Mouse (Mus musculus) E14TG2a.4 (cell line): ENCODE results near the gene Ms4a13.
A peak's percentile ranks its signal among the peaks of the same experiment; 100 is the strongest.

ENCODE experiments used
- H3K27me3 ChIP-seq: 2 replicates; pipeline ENCODE4 v1.6.1; 2014; ENCODE audit warnings: low read length, control low read depth; ENCODE audit not compliant: insufficient read depth
- H3K36me3 ChIP-seq: 2 replicates; pipeline ENCODE4 v1.6.1; 2014; ENCODE audit warnings: low read length, control low read depth; ENCODE audit not compliant: insufficient read depth
- H3K4me1 ChIP-seq: replicated peaks from 2 replicates; pipeline ENCODE4 v1.6.1; 2014; ENCODE audit warnings: low read depth, low read length, control low read depth
- H3K4me3 ChIP-seq: replicated peaks from 2 replicates; pipeline ENCODE4 v1.5.1; 2014; ENCODE audit warnings: mild to moderate bottlenecking, low read length
- H3K9me3 ChIP-seq: 2 replicates; pipeline ENCODE4 v1.6.1; 2014; ENCODE audit warnings: low read length, control low read depth
- CTCF ChIP-seq: conservative IDR thresholded peaks from 2 replicates; pipeline ENCODE4 v1.5.1; 2014; ENCODE audit warnings: low read length
- NANOG ChIP-seq: IDR thresholded peaks from 2 replicates; pipeline ENCODE4 v1.6.1; 2014; ENCODE audit warnings: borderline replicate concordance, low read length, mixed read lengths
- POU5F1 ChIP-seq: IDR thresholded peaks from 2 replicates; pipeline ENCODE4 v1.6.1; 2014; ENCODE audit warnings: low read length, borderline replicate concordance

Ms4a13 gene

GRCm38 (mm10) chr19:11196546-11196945, at the start of gene Ms4a13:
Gene Ms4a13, minus strand, starts transcription at chr19:11196737.
- TF ChIP-seq CTCF (no peak), POU5F1 (no peak), NANOG (no peak)
- no peaks in the 10 kb centered on the region for H3K36me3 ChIP-seq
- peaks cover 12% of the 10 kb centered on the region for H3K4me1 ChIP-seq
- H3K4me3 ChIP-seq: no peak within 1 kb of the TSS
- H3K9me3 ChIP-seq: no peaks in the 10 kb centered on the region
- no peaks in the 10 kb centered on the region for H3K27me3 ChIP-seq

- H3K36me3 ChIP-seq: no peaks in the 10 kb centered on the region
- no peak overlapping the region for H3K4me3 ChIP-seq
- no peak for TF ChIP-seq POU5F1
- TF ChIP-seq CTCF: no peak
- no peak for TF ChIP-seq NANOG
- no peaks in the 10 kb centered on the region for H3K27me3 ChIP-seq
- 0 out of 2 replicates have a peak, but pooled peaks cover 7% of the 10 kb centered on the region for H3K4me1 ChIP-seq
- no peaks in the 10 kb centered on the region for H3K9me3 ChIP-seq
Observed at GRCm38 (mm10) chr19:11244230-11244629, 47.7 kb upstream of the Ms4a13 start.

- H3K9me3 ChIP-seq: no peaks in the 10 kb centered on the region
- no peak overlapping the region for H3K4me3 ChIP-seq
- no peak for TF ChIP-seq NANOG
- no peak for TF ChIP-seq CTCF
- no peak for TF ChIP-seq POU5F1
- no peaks in the 10 kb centered on the region for H3K36me3 ChIP-seq
- 0 out of 2 replicates have a peak, but pooled peaks cover 7% of the 10 kb centered on the region for H3K4me1 ChIP-seq
- no peaks in the 10 kb centered on the region for H3K27me3 ChIP-seq
Observed at GRCm38 (mm10) chr19:11242560-11242959, 46.0 kb upstream of the Ms4a13 start.

- no peak for TF ChIP-seq NANOG
- TF ChIP-seq CTCF: no peak
- TF ChIP-seq POU5F1: no peak
- H3K4me1 ChIP-seq: no peaks in the 10 kb centered on the region
Observed at GRCm38 (mm10) chr19:11235820-11236219, 39.3 kb upstream of the Ms4a13 start.

GRCm38 (mm10) chr19:11234921-11235735, 38.6 kb upstream of the Ms4a13 start:
- TF ChIP-seq CTCF (no peak), NANOG (no peak), POU5F1 (no peak)
- Histone ChIP-seq H3K4me1 (no peaks in the 10 kb centered on the region), H3K9me3 (no peaks in the 10 kb centered on the region), H3K4me3 (no peak overlapping the region), H3K36me3 (no peaks in the 10 kb centered on the region), H3K27me3 (no peaks in the 10 kb centered on the region)

More at GRCm38 (mm10) chr19:11235820-11236219, 39.3 kb upstream of the Ms4a13 start:
- no peak overlapping the region for H3K4me3 ChIP-seq
- H3K9me3 ChIP-seq: no peaks in the 10 kb centered on the region
- H3K27me3 ChIP-seq: no peaks in the 10 kb centered on the region
- no peaks in the 10 kb centered on the region for H3K36me3 ChIP-seq

GRCm38 (mm10) chr19:11234244-11234643, 37.7 kb upstream of the Ms4a13 start:
- Histone ChIP-seq H3K27me3 (no peaks in the 10 kb centered on the region), H3K36me3 (no peaks in the 10 kb centered on the region), H3K4me3 (no peak overlapping the region), H3K9me3 (no peaks in the 10 kb centered on the region), H3K4me1 (no peaks in the 10 kb centered on the region)
- TF ChIP-seq CTCF (no peak), POU5F1 (no peak), NANOG (no peak)

GRCm38 (mm10) chr19:11232348-11232747, 35.8 kb upstream of the Ms4a13 start, which contains the start of gene Ms4a12:
Gene Ms4a12, minus strand, starts transcription at chr19:11232448.
- Histone ChIP-seq H3K4me3 (no peak within 1 kb of the TSS), H3K36me3 (no peaks in the 10 kb centered on the region), H3K9me3 (no peaks in the 10 kb centered on the region), H3K4me1 (no peaks in the 10 kb centered on the region), H3K27me3 (no peaks in the 10 kb centered on the region)
- TF ChIP-seq POU5F1: no peak
- TF ChIP-seq CTCF: no peak
- TF ChIP-seq NANOG: no peak

- Histone ChIP-seq H3K27me3 (no peaks in the 10 kb centered on the region), H3K9me3 (no peaks in the 10 kb centered on the region), H3K4me3 (no peak overlapping the region), H3K36me3 (no peaks in the 10 kb centered on the region), H3K4me1 (peaks cover 12% of the 10 kb centered on the region)
- TF ChIP-seq POU5F1 (no peak), CTCF (no peak), NANOG (no peak)
Observed at GRCm38 (mm10) chr19:11192552-11192951, 4.0 kb downstream of the Ms4a13 start.

- Histone ChIP-seq H3K4me1 (no peaks in the 10 kb centered on the region), H3K36me3 (no peaks in the 10 kb centered on the region), H3K9me3 (no peaks in the 10 kb centered on the region), H3K4me3 (no peak overlapping the region), H3K27me3 (no peaks in the 10 kb centered on the region)
- TF ChIP-seq POU5F1: no peak
- TF ChIP-seq CTCF: peak; percentile 67
Observed at GRCm38 (mm10) chr19:11184121-11184520, 12.4 kb downstream of the Ms4a13 start.
